Mouse (Mus musculus) hindbrain, embryonic 10.5 days (tissue): ENCODE measurements at regions not wholly inside any gene's neighbourhood (a gene's known extent, or its start where the extent isn't known, plus 50 kb on each side); places are given as distances from the start of the nearest gene placed in this dataset.

ENCODE experiments used
- DNase-seq: peaks from one replicate; pipeline ENCODE4 v3.0.0-alpha.2; 2017; ENCODE audit warnings: low spot score
- H3K27ac ChIP-seq: fragments of 300-500 bp; sonication (generic); 2 replicates; pipeline ENCODE4 v1.5.1; 2016; ENCODE audit warnings: mild to moderate bottlenecking, moderate library complexity
- H3K27me3 ChIP-seq: fragments of 300-500 bp; sonication (generic); 2 replicates; pipeline ENCODE4 v1.6.1; 2016; ENCODE audit warnings: mild to moderate bottlenecking; ENCODE audit not compliant: poor library complexity, insufficient read depth, severe bottlenecking
- H3K36me3 ChIP-seq: fragments of 300-500 bp; sonication (generic); 2 replicates; pipeline ENCODE4 v1.6.1; 2016; ENCODE audit warnings: mild to moderate bottlenecking, moderate library complexity
- H3K4me1 ChIP-seq: fragments of 300-500 bp; sonication (generic); replicated peaks from 2 replicates; pipeline ENCODE4 v1.6.1; 2016; ENCODE audit warnings: mild to moderate bottlenecking
- H3K4me3 ChIP-seq: fragments of 300-500 bp; sonication (generic); 2 replicates; pipeline ENCODE4 v1.5.1; 2016; ENCODE audit warnings: mild to moderate bottlenecking, moderate library complexity
- H3K9me3 ChIP-seq: fragments of 300-500 bp; sonication (generic); 2 replicates; pipeline ENCODE4 v1.6.1; 2016; ENCODE audit warnings: mild to moderate bottlenecking, moderate library complexity
- WGBS: fragments of 180-500 bp; shearing (Covaris S2); methylation state at CpG from one replicate; pipeline ENCODE4 v1.1.7; 2016; 5-methylcytosine and 5-hydroxymethylcytosine counted together

DNA sequence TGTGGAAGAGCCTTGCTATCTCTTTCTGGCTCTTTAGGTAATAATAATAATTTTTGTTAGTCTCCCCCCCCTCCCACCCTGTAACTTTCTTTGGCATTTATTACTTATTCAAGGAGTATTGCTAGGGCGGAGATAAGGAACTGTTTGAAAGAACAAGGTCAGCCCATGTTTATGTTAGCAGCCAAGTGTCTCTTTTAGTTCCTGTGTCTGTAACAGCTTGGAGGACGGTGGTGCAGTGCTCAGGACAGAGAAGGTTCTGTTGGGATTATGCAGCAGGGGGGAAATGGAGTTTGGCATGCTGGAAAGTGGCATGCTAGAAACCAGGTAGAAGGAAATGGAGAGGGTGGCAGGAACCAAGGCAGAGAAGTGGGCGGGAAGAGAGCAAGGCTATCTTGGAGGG lies 109.6 kb upstream of the Sall1 start:
- no peak for DNase-seq
- Histone ChIP-seq H3K27ac (no peak overlapping the region), H3K36me3 (no peaks in the 10 kb centered on the region), H3K9me3 (no peaks in the 10 kb centered on the region), H3K27me3 (no peaks in the 10 kb centered on the region), H3K4me1 (peaks cover 7% of the 10 kb centered on the region; the same call in 1 of the 2 replicates), H3K4me3 (no peak overlapping the region)
- 80% methylated on average over 3 of the region's 3 CpGs for WGBS

GRCm38 (mm10) chr8:89152867-89153595 lies 109.1 kb upstream of the Sall1 start:
- H3K27me3 ChIP-seq: no peaks in the 10 kb centered on the region
- DNase-seq: no peak
- H3K27ac ChIP-seq: no peak overlapping the region
- H3K36me3 ChIP-seq: no peaks in the 10 kb centered on the region
- no peak overlapping the region for H3K4me3 ChIP-seq
- H3K4me1 ChIP-seq: peaks cover 7% of the 10 kb centered on the region; the same call in 1 of the 2 replicates
- H3K9me3 ChIP-seq: no peaks in the 10 kb centered on the region
- 75% methylated on average over 17 of the region's 17 CpGs for WGBS

DNA sequence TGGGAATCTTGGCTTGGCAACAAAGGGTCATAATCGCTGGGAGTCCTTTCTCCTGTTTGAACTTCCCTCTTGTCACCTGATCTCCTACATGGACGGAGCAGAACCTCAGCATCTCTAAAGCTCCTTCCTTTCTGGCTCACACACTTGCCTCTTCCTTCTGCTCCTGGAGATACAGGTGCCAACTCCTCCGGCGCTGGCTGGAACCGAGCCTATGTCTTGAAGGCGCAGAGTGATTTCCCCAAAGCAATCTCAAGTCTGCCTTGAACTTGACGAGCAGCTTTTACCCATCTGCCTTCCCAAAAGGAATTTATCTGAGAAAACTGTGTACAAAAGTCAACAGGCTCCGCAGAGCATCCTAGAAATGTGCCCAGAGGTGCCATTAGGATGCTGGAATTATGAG lies 108.4 kb upstream of the Sall1 start:
- H3K9me3 ChIP-seq: no peaks in the 10 kb centered on the region
- 90% methylated on average over 8 of the region's 8 CpGs for WGBS
- no peaks in the 10 kb centered on the region for H3K27me3 ChIP-seq
- no peak for DNase-seq
- peaks cover 7% of the 10 kb centered on the region; the same call in 1 of the 2 replicates for H3K4me1 ChIP-seq
- H3K27ac ChIP-seq: no peak overlapping the region
- H3K4me3 ChIP-seq: no peak overlapping the region
- H3K36me3 ChIP-seq: no peaks in the 10 kb centered on the region

DNA sequence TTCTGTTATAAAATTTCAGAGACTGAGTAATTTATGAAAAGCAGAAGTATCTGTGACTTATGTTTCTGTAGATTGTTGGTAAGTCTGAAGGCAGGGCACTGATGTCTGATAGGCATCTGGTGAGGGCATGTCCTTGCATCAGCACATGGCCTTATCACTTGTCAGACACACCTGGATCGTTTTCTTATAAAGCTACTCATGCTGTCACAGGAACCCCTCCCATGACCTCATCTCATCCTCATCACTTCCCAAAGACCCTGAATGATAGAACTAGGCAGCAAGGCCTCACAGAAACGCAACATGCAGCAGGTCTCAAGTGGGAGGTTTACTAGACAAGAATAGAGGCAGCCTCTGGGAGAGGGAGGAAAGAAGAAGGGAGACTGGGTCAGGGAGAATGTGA lies 107.0 kb upstream of the Sall1 start:
- 91% methylated on average over 2 of the region's 2 CpGs for WGBS
- no peaks in the 10 kb centered on the region for H3K9me3 ChIP-seq
- no peaks in the 10 kb centered on the region for H3K36me3 ChIP-seq
- H3K27ac ChIP-seq: no peak overlapping the region
- H3K4me3 ChIP-seq: no peak overlapping the region
- peaks cover 7% of the 10 kb centered on the region; the same call in 1 of the 2 replicates for H3K4me1 ChIP-seq
- no peaks in the 10 kb centered on the region for H3K27me3 ChIP-seq
- no peak for DNase-seq

- Histone ChIP-seq H3K27ac (peak overlapping the region; percentile 67; the same call in 1 of the 2 replicates), H3K9me3 (no peaks in the 10 kb centered on the region), H3K27me3 (peaks cover 17% of the 10 kb centered on the region), H3K4me1 (peaks cover 30% of the 10 kb centered on the region), H3K36me3 (no peaks in the 10 kb centered on the region), H3K4me3 (no peak overlapping the region)
- 60% methylated on average over 8 of the region's 8 CpGs for WGBS
- no peak for DNase-seq
These were observed 97.7 kb upstream of the Sall1 start for GRCm38 (mm10) chr8:89141529-89142235.

DNA sequence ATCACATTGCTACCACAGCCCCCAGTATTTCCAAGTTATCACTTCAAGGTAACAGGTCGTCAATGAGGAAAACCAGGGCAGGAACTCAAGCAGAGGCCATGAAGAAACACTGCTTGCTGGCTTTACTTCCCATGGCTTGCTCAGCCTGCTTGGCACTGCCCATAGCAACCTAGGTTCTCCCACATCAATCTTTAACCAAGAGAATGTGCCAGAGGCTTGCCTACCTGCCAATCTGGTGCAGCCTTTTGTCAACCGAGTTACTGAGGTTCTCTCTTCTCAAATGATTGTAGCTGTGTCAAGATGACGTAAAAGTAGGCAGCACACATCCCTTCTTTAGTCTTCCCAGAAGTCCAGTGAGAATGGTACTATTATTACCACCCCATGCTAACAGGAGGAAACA lies 95.9 kb upstream of the Sall1 start:
- H3K27ac ChIP-seq: no peak overlapping the region
- H3K4me3 ChIP-seq: no peak overlapping the region
- no peak for DNase-seq
- H3K4me1 ChIP-seq: peaks cover 30% of the 10 kb centered on the region
- 80% methylated on average over 3 of the region's 3 CpGs for WGBS
- peaks cover 17% of the 10 kb centered on the region for H3K27me3 ChIP-seq
- H3K9me3 ChIP-seq: no peaks in the 10 kb centered on the region
- no peaks in the 10 kb centered on the region for H3K36me3 ChIP-seq

GRCm38 (mm10) chr8:89138416-89139125 lies 94.6 kb upstream of the Sall1 start:
- DNase-seq: no peak
- Histone ChIP-seq H3K4me3 (no peak overlapping the region), H3K9me3 (no peaks in the 10 kb centered on the region), H3K27me3 (peaks cover 17% of the 10 kb centered on the region), H3K4me1 (peaks cover 36% of the 10 kb centered on the region), H3K36me3 (no peaks in the 10 kb centered on the region), H3K27ac (no peak overlapping the region)
- WGBS: 80% methylated on average over 8 of the region's 8 CpGs

- Histone ChIP-seq H3K36me3 (no peaks in the 10 kb centered on the region), H3K9me3 (no peaks in the 10 kb centered on the region), H3K27ac (no peak overlapping the region), H3K4me1 (peaks cover 19% of the 10 kb centered on the region; the same call in 1 of the 2 replicates), H3K4me3 (no peak overlapping the region), H3K27me3 (no peaks in the 10 kb centered on the region)
- WGBS: 86% methylated on average over 19 of the region's 19 CpGs
- no peak for DNase-seq
These were observed 90.9 kb upstream of the Sall1 start for GRCm38 (mm10) chr8:89134581-89135484.

GRCm38 (mm10) chr8:89134058-89134457 lies 90.1 kb upstream of the Sall1 start:
- no peak overlapping the region for H3K4me3 ChIP-seq
- peaks cover 19% of the 10 kb centered on the region; the same call in 1 of the 2 replicates for H3K4me1 ChIP-seq
- no peaks in the 10 kb centered on the region for H3K9me3 ChIP-seq
- no peaks in the 10 kb centered on the region for H3K27me3 ChIP-seq
- H3K36me3 ChIP-seq: no peaks in the 10 kb centered on the region
- no peak overlapping the region for H3K27ac ChIP-seq
- no peak for DNase-seq
- 55% methylated on average over 5 of the region's 5 CpGs for WGBS

GRCm38 (mm10) chr8:89121051-89121450 lies 77.1 kb upstream of the Sall1 start:
- no peaks in the 10 kb centered on the region for H3K9me3 ChIP-seq
- no peak overlapping the region for H3K27ac ChIP-seq
- H3K4me3 ChIP-seq: no peak overlapping the region
- H3K4me1 ChIP-seq: no peaks in the 10 kb centered on the region
- H3K27me3 ChIP-seq: no peaks in the 10 kb centered on the region
- WGBS: 85% methylated on average over 6 of the region's 6 CpGs
- no peak for DNase-seq
- no peaks in the 10 kb centered on the region for H3K36me3 ChIP-seq

DNA sequence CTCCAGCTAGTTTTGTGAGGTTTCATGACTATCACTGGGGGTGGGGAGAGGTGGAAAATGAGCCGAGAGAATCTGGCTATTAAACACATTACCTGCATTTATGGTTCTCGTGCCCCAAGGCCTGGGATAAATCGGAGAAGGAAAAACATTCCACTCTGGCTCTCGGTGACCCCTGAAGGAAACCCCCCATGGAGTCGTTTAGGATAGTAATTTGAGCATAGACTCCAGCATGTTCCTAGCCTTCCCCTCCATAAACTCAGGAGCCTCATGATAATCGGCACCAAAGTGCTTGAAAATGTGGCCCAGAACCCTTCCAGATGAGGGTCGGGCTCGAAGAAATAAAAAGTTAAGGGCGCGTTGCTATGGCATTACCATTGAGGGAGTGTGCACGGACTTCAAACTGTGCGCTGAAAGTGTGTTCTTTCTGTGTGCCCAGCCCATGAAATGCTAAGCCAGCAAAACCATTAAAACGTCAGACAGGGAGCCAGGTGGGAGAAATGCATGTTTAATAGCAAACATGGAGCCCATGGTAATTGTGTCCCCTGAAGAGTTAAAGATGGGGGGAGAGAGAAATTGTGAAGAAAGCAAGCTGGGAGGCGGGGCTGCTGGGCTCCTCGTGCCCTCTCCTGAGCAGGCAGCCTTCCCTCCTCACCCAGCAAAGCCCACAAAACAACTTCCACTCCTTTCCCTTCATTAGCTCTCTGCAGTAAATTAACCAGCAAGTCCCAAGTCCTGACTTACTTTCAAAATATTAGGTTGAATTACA lies 64.1 kb upstream of the Sall1 start:
- no peak overlapping the region for H3K4me3 ChIP-seq
- no peak for DNase-seq
- no peaks in the 10 kb centered on the region for H3K36me3 ChIP-seq
- peaks cover 9% of the 10 kb centered on the region for H3K4me1 ChIP-seq
- no peak overlapping the region for H3K27ac ChIP-seq
- no peaks in the 10 kb centered on the region for H3K27me3 ChIP-seq
- 65% methylated on average over 15 of the region's 15 CpGs for WGBS
- no peaks in the 10 kb centered on the region for H3K9me3 ChIP-seq

DNA sequence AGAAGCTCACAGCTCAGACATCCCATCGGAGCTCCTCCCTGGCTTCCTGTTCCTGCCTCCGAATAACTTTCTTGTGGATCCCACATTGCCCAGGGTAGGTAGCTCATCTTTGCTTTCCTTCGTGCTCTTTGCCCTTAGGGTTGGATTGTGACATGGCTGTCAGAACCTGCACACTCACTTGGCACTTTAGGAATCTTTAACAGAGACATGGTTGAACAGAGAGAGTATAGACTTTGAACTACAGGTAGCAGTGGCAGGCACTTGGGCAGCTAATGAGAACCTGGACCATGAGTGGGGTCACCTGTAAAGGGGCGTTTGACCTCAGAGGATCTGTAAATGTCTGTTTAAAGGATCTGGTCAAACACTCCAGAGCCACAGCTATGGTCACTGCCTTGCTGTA lies 62.4 kb upstream of the Sall1 start:
- H3K9me3 ChIP-seq: no peaks in the 10 kb centered on the region
- peaks cover 9% of the 10 kb centered on the region for H3K4me1 ChIP-seq
- H3K27ac ChIP-seq: no peak overlapping the region
- H3K4me3 ChIP-seq: no peak overlapping the region
- WGBS: 86% methylated on average over 4 of the region's 4 CpGs
- H3K27me3 ChIP-seq: no peaks in the 10 kb centered on the region
- H3K36me3 ChIP-seq: no peaks in the 10 kb centered on the region
- no peak for DNase-seq
